Mouse (Mus musculus): ENCODE data around the gene Elovl1. TPM values are rescaled to one million over a fixed set of nuclear protein-coding genes. Genes with fewer than 3 reads are reported as not detected.

The Elovl1 gene
- polyA plus RNA-seq, 1 experiment from 2014 or later, result 38.6 TPM

- Histone ChIP-seq H3K9ac (replicated peaks; ENCODE audit: low read length) (no peak overlapping the region), H3K4me3 (ENCODE audit: low read depth, low read length) (no peak overlapping the region), H3K9me3 (replicated peaks; ENCODE audit: control insufficient read depth, low read length) (no peaks in the 10 kb centered on the region), H3K4me1 (ENCODE audit: control insufficient read depth, insufficient read depth, low read length) (no peaks in the 10 kb centered on the region), H3K36me3 (replicated peaks; ENCODE audit: control insufficient read depth, insufficient read depth, low read depth, low read length) (peaks cover 8% of the 10 kb centered on the region), H3K27me3 (ENCODE audit: control insufficient read depth, insufficient read depth, low read length) (no peaks in the 10 kb centered on the region), H3K27ac (replicated peaks; ENCODE audit: low read depth, low read length) (no peak overlapping the region), H3K4me2 (ENCODE audit: low read depth, low read length) (no peak overlapping the region)
- ATAC-seq (replicated peaks; ENCODE audit: insufficient number of reproducible peaks, low FRiP score, low TSS enrichment, low read depth) (no peak), DNase-seq (ENCODE audit: low spot score) (no peak)
- 91% methylated on average over 3 of the region's 3 CpGs for WGBS
Measured at GRCm38 (mm10) chr4:118401421-118401820, 26.5 kb upstream of the Elovl1 start.

GRCm38 (mm10) chr4:118401918-118402317 is 26.0 kb upstream of the Elovl1 start:
- no peak overlapping the region for H3K4me3 ChIP-seq (ENCODE audit: low read depth, low read length)
- no peak overlapping the region for H3K4me2 ChIP-seq (ENCODE audit: low read depth, low read length)
- no peak overlapping the region for H3K27ac ChIP-seq (replicated peaks; ENCODE audit: low read depth, low read length)
- no peak overlapping the region for H3K9ac ChIP-seq (replicated peaks; ENCODE audit: low read length)
- no peak for ATAC-seq (replicated peaks; ENCODE audit: insufficient number of reproducible peaks, low FRiP score, low TSS enrichment, low read depth)
- H3K27me3 ChIP-seq (ENCODE audit: control insufficient read depth, insufficient read depth, low read length), result no peaks in the 10 kb centered on the region
- peaks cover 8% of the 10 kb centered on the region; the same call in 1 of the 2 replicates for H3K36me3 ChIP-seq (replicated peaks; ENCODE audit: control insufficient read depth, insufficient read depth, low read depth, low read length)
- 94% methylated on average over 5 of the region's 5 CpGs for WGBS
- H3K9me3 ChIP-seq (replicated peaks; ENCODE audit: control insufficient read depth, low read length), result no peaks in the 10 kb centered on the region
- H3K4me1 ChIP-seq (ENCODE audit: control insufficient read depth, insufficient read depth, low read length), result no peaks in the 10 kb centered on the region
- DNase-seq (ENCODE audit: low spot score), result no peak

GRCm38 (mm10) chr4:118402701-118403100 is 25.2 kb upstream of the Elovl1 start:
- no peak for ATAC-seq (replicated peaks; ENCODE audit: insufficient number of reproducible peaks, low FRiP score, low TSS enrichment, low read depth)
- Histone ChIP-seq H3K4me2 (ENCODE audit: low read depth, low read length) (no peak overlapping the region), H3K4me3 (ENCODE audit: low read depth, low read length) (no peak overlapping the region), H3K27ac (replicated peaks; ENCODE audit: low read depth, low read length) (no peak overlapping the region), H3K27me3 (ENCODE audit: control insufficient read depth, insufficient read depth, low read length) (no peaks in the 10 kb centered on the region), H3K9me3 (replicated peaks; ENCODE audit: control insufficient read depth, low read length) (no peaks in the 10 kb centered on the region), H3K9ac (replicated peaks; ENCODE audit: low read length) (no peak overlapping the region), H3K4me1 (ENCODE audit: control insufficient read depth, insufficient read depth, low read length) (no peaks in the 10 kb centered on the region), H3K36me3 (replicated peaks; ENCODE audit: control insufficient read depth, insufficient read depth, low read depth, low read length) (peaks cover 4% of the 10 kb centered on the region; the same call in 1 of the 2 replicates)
- DNase-seq (ENCODE audit: low spot score), result no peak
- 90% methylated on average over 12 of the region's 12 CpGs for WGBS

GRCm38 (mm10) chr4:118409142-118409900 is 18.6 kb upstream of the Elovl1 start, which contains the start of the genes Szt2 and Med8:
TSS of gene Szt2 (minus strand) at chr4:118409273.
TSS of gene Med8 (plus strand) at chr4:118409337.
- no peaks in the 10 kb centered on the region for H3K27me3 ChIP-seq (ENCODE audit: control insufficient read depth, insufficient read depth, low read length)
- WGBS, result under 1% methylated on average over 53 of the region's 53 CpGs
- peak within 1 kb of the TSS; percentile 59 for H3K27ac ChIP-seq (replicated peaks; ENCODE audit: low read depth, low read length)
- peaks cover 4% of the 10 kb centered on the region for H3K36me3 ChIP-seq (replicated peaks; ENCODE audit: control insufficient read depth, insufficient read depth, low read depth, low read length)
- no peaks in the 10 kb centered on the region for H3K9me3 ChIP-seq (replicated peaks; ENCODE audit: control insufficient read depth, low read length)
- peak within 1 kb of the TSS; percentile 93 for H3K4me3 ChIP-seq (ENCODE audit: low read depth, low read length)
- ATAC-seq (replicated peaks; ENCODE audit: insufficient number of reproducible peaks, low FRiP score, low TSS enrichment, low read depth), result peak; percentile 93
- peak within 1 kb of the TSS; percentile 61 for H3K4me2 ChIP-seq (ENCODE audit: low read depth, low read length)
- no peaks in the 10 kb centered on the region for H3K4me1 ChIP-seq (ENCODE audit: control insufficient read depth, insufficient read depth, low read length)
- H3K9ac ChIP-seq (replicated peaks; ENCODE audit: low read length), result peak within 1 kb of the TSS; percentile 91
- peak; percentile 95 for DNase-seq (ENCODE audit: low spot score)

- H3K36me3 ChIP-seq (replicated peaks; ENCODE audit: control insufficient read depth, insufficient read depth, low read depth, low read length), result peaks cover 5% of the 10 kb centered on the region
Measured at GRCm38 (mm10) chr4:118410871-118411270, 17.0 kb upstream of the Elovl1 start.

GRCm38 (mm10) chr4:118413553-118413952 is 14.3 kb upstream of the Elovl1 start:
- no peak overlapping the region for H3K4me2 ChIP-seq (ENCODE audit: low read depth, low read length)
- no peak overlapping the region for H3K4me3 ChIP-seq (ENCODE audit: low read depth, low read length)
- peaks cover 5% of the 10 kb centered on the region for H3K36me3 ChIP-seq (replicated peaks; ENCODE audit: control insufficient read depth, insufficient read depth, low read depth, low read length)
- H3K4me1 ChIP-seq (ENCODE audit: control insufficient read depth, insufficient read depth, low read length), result no peaks in the 10 kb centered on the region
- H3K9me3 ChIP-seq (replicated peaks; ENCODE audit: control insufficient read depth, low read length), result no peaks in the 10 kb centered on the region
- WGBS, result 89% methylated on average over 5 of the region's 5 CpGs
- H3K9ac ChIP-seq (replicated peaks; ENCODE audit: low read length), result no peak overlapping the region
- DNase-seq (ENCODE audit: low spot score) (no peak), ATAC-seq (replicated peaks; ENCODE audit: insufficient number of reproducible peaks, low FRiP score, low TSS enrichment, low read depth) (no peak)
- H3K27ac ChIP-seq (replicated peaks; ENCODE audit: low read depth, low read length), result no peak overlapping the region
- H3K27me3 ChIP-seq (ENCODE audit: control insufficient read depth, insufficient read depth, low read length), result no peaks in the 10 kb centered on the region

More at GRCm38 (mm10) chr4:118410871-118411270, 17.0 kb upstream of the Elovl1 start:
- Histone ChIP-seq H3K9ac (replicated peaks; ENCODE audit: low read length) (no peak overlapping the region), H3K27ac (replicated peaks; ENCODE audit: low read depth, low read length) (no peak overlapping the region), H3K4me3 (ENCODE audit: low read depth, low read length) (no peak overlapping the region), H3K9me3 (replicated peaks; ENCODE audit: control insufficient read depth, low read length) (no peaks in the 10 kb centered on the region), H3K4me2 (ENCODE audit: low read depth, low read length) (no peak overlapping the region), H3K27me3 (ENCODE audit: control insufficient read depth, insufficient read depth, low read length) (no peaks in the 10 kb centered on the region), H3K4me1 (ENCODE audit: control insufficient read depth, insufficient read depth, low read length) (no peaks in the 10 kb centered on the region)
- ATAC-seq (replicated peaks; ENCODE audit: insufficient number of reproducible peaks, low FRiP score, low TSS enrichment, low read depth) (no peak), DNase-seq (ENCODE audit: low spot score) (no peak)
- 92% methylated on average over 5 of the region's 5 CpGs for WGBS

- Histone ChIP-seq H3K27ac (replicated peaks; ENCODE audit: low read depth, low read length) (no peak overlapping the region), H3K9ac (replicated peaks; ENCODE audit: low read length) (no peak overlapping the region), H3K36me3 (replicated peaks; ENCODE audit: control insufficient read depth, insufficient read depth, low read depth, low read length) (peaks cover 5% of the 10 kb centered on the region), H3K4me3 (ENCODE audit: low read depth, low read length) (no peak overlapping the region), H3K27me3 (ENCODE audit: control insufficient read depth, insufficient read depth, low read length) (no peaks in the 10 kb centered on the region), H3K9me3 (replicated peaks; ENCODE audit: control insufficient read depth, low read length) (no peaks in the 10 kb centered on the region), H3K4me2 (ENCODE audit: low read depth, low read length) (no peak overlapping the region), H3K4me1 (ENCODE audit: control insufficient read depth, insufficient read depth, low read length) (no peaks in the 10 kb centered on the region)
- no peak for DNase-seq (ENCODE audit: low spot score)
- ATAC-seq (replicated peaks; ENCODE audit: insufficient number of reproducible peaks, low FRiP score, low TSS enrichment, low read depth), result no peak
- 84% methylated on average over 2 of the region's 2 CpGs for WGBS
Measured at GRCm38 (mm10) chr4:118415779-118416178, 12.1 kb upstream of the Elovl1 start.

- 89% methylated on average over 5 of the region's 5 CpGs for WGBS
- Histone ChIP-seq H3K4me3 (ENCODE audit: low read depth, low read length) (no peak overlapping the region), H3K4me2 (ENCODE audit: low read depth, low read length) (no peak overlapping the region), H3K4me1 (ENCODE audit: control insufficient read depth, insufficient read depth, low read length) (no peaks in the 10 kb centered on the region), H3K27ac (replicated peaks; ENCODE audit: low read depth, low read length) (no peak overlapping the region), H3K27me3 (ENCODE audit: control insufficient read depth, insufficient read depth, low read length) (no peaks in the 10 kb centered on the region), H3K9ac (replicated peaks; ENCODE audit: low read length) (no peak overlapping the region), H3K9me3 (replicated peaks; ENCODE audit: control insufficient read depth, low read length) (no peaks in the 10 kb centered on the region), H3K36me3 (replicated peaks; ENCODE audit: control insufficient read depth, insufficient read depth, low read depth, low read length) (peaks cover 5% of the 10 kb centered on the region)
- no peak for ATAC-seq (replicated peaks; ENCODE audit: insufficient number of reproducible peaks, low FRiP score, low TSS enrichment, low read depth)
- DNase-seq (ENCODE audit: low spot score), result no peak
Measured at GRCm38 (mm10) chr4:118416329-118416728, 11.6 kb upstream of the Elovl1 start.
